Mouse (Mus musculus): ENCODE results near the gene Cmip. TPM values are rescaled to one million over a fixed set of nuclear protein-coding genes. Genes with fewer than 3 reads are reported as not detected.

Gene Cmip
- total and polyA plus RNA-seq, 3 experiments: 17.0 to 71.8 TPM; not detected in 1

GRCm38 (mm10) chr8:117420841-117421534, 164.1 kb downstream of the Cmip start:
- no peaks in the 10 kb centered on the region for H3K27me3 ChIP-seq (ENCODE audit: control insufficient read depth in 1 of 2, insufficient read depth in 2 of 2, low read length in 2 of 2)
- no peaks in the 10 kb centered on the region for H3K9me3 ChIP-seq (replicated peaks; ENCODE audit: insufficient read depth, low read length)
- H3K4me3 ChIP-seq (ENCODE audit: control insufficient read depth in 1 of 2, insufficient read depth in 1 of 2, low read depth in 2 of 2, low read length in 2 of 2): no peak overlapping the region
- no peak overlapping the region for H3K27ac ChIP-seq (ENCODE audit: control insufficient read depth, low read depth, low read length)
- no peak overlapping the region for H3K9ac ChIP-seq (ENCODE audit: control insufficient read depth, low read depth, low read length, poor library complexity, severe bottlenecking)
- no peak for DNase-seq (ENCODE audit: low read depth, low spot score)
- no peaks in the 10 kb centered on the region for H3K4me1 ChIP-seq (ENCODE audit: control insufficient read depth in 1 of 2, insufficient read depth in 2 of 2, low read length in 2 of 2)
- H3K36me3 ChIP-seq (ENCODE audit: control insufficient read depth in 1 of 2, insufficient read depth in 2 of 2, low read length in 2 of 2): no peaks in the 10 kb centered on the region; a peak in 1 of 4 replicates
- TF ChIP-seq TBP (IDR thresholded peaks at IDR 0.05; ENCODE audit: low read depth, low read length) (no peak), UBTF (IDR thresholded peaks at IDR 0.05; ENCODE audit: borderline replicate concordance, insufficient read depth, low read depth, low read length) (no peak), ZKSCAN1 (IDR thresholded peaks at IDR 0.05; ENCODE audit: low read depth, low read length) (no peak), MYB (IDR thresholded peaks at IDR 0.05; ENCODE audit: low read depth, low read length) (no peak), USF2 (IDR thresholded peaks at IDR 0.05; ENCODE audit: borderline replicate concordance in 1 of 2, insufficient read depth in 1 of 2, low read depth in 1 of 2, low read length in 2 of 2) (no peak), BHLHE40 (IDR thresholded peaks at IDR 0.05; ENCODE audit: borderline replicate concordance, low read depth, low read length) (no peak), ZC3H11A (IDR thresholded peaks at IDR 0.05; ENCODE audit: low read depth, low read length) (no peak), CTCF (IDR thresholded peaks at IDR 0.05 in 2 of 3, conservative IDR thresholded peaks at IDR 0.05 in 1 of 3; ENCODE audit: control insufficient read depth in 1 of 3, insufficient read depth in 1 of 3, low read depth in 2 of 3, low read length in 3 of 3, poor library complexity in 1 of 3, severe bottlenecking in 1 of 3) (no peak), POLR2AphosphoS5 (IDR thresholded peaks at IDR 0.05; ENCODE audit: borderline replicate concordance, low read depth, low read length) (no peak)
- no peaks in the 10 kb centered on the region for H3K79me2 ChIP-seq (ENCODE audit: control insufficient read depth, insufficient read depth, low read length, poor library complexity)

DNA sequence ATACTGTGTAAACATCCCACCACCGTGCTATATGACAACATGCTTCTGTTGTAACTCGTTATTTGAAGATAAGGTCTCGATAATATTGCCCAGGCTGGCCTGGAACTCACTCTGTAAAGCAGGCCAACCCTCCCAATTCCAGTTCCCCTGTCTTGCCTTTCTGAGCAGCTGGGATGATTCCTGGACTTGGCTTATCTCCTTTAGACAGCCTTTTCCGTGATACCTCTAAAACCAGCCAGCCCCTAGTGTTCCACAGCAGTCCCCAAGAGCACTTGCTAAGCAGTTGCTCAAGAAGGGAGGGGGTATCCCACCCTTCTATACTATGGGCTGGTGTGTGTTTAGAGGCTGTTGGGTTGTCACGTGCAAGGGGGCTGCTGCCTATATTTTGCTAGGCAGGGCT, 165.0 kb downstream of the Cmip start:
- TF ChIP-seq CHD1 (IDR thresholded peaks at IDR 0.05; ENCODE audit: low read depth, low read length) (no peak), RCOR1 (IDR thresholded peaks at IDR 0.05; ENCODE audit: low read depth, low read length) (no peak), MAZ (IDR thresholded peaks at IDR 0.05; ENCODE audit: low read depth, low read length) (no peak), TBP (IDR thresholded peaks at IDR 0.05; ENCODE audit: low read depth, low read length) (no peak), MYB (IDR thresholded peaks at IDR 0.05; ENCODE audit: low read depth, low read length) (no peak), USF2 (IDR thresholded peaks at IDR 0.05; ENCODE audit: borderline replicate concordance in 1 of 2, insufficient read depth in 1 of 2, low read depth in 1 of 2, low read length in 2 of 2) (no peak), POLR2AphosphoS2 (IDR thresholded peaks at IDR 0.05; ENCODE audit: low read length) (no peak), MAX (IDR thresholded peaks at IDR 0.05; ENCODE audit: low read length) (no peak), TAL1 (IDR thresholded peaks at IDR 0.05; ENCODE audit: low read length) (no peak), UBTF (IDR thresholded peaks at IDR 0.05; ENCODE audit: borderline replicate concordance, insufficient read depth, low read depth, low read length) (no peak), MEF2A (IDR thresholded peaks at IDR 0.05; ENCODE audit: extremely low read depth, insufficient replicate concordance, low read depth, low read length, poor library complexity, severe bottlenecking) (no peak), CHD2 (IDR thresholded peaks at IDR 0.05; ENCODE audit: low read length) (no peak), E2F4 (IDR thresholded peaks at IDR 0.05; ENCODE audit: borderline replicate concordance, low read depth, low read length) (no peak), POLR2AphosphoS5 (IDR thresholded peaks at IDR 0.05; ENCODE audit: borderline replicate concordance, low read depth, low read length) (no peak), KAT2A (conservative IDR thresholded peaks at IDR 0.05; ENCODE audit: low read depth, low read length) (no peak)
- no peak for DNase-seq (ENCODE audit: low read depth, low spot score)
- Histone ChIP-seq H3K9ac (ENCODE audit: control insufficient read depth, low read depth, low read length, poor library complexity, severe bottlenecking) (no peak overlapping the region), H3K27me3 (ENCODE audit: control insufficient read depth in 1 of 2, insufficient read depth in 2 of 2, low read length in 2 of 2) (no peaks in the 10 kb centered on the region), H3K79me2 (ENCODE audit: control insufficient read depth, insufficient read depth, low read length, poor library complexity) (no peaks in the 10 kb centered on the region), H3K9me3 (replicated peaks; ENCODE audit: insufficient read depth, low read length) (no peaks in the 10 kb centered on the region), H3K4me3 (ENCODE audit: control insufficient read depth in 1 of 2, insufficient read depth in 1 of 2, low read depth in 2 of 2, low read length in 2 of 2) (no peak overlapping the region), H3K4me1 (ENCODE audit: control insufficient read depth in 1 of 2, insufficient read depth in 2 of 2, low read length in 2 of 2) (no peaks in the 10 kb centered on the region), H3K27ac (ENCODE audit: control insufficient read depth, low read depth, low read length) (no peak overlapping the region), H3K36me3 (ENCODE audit: control insufficient read depth in 1 of 2, insufficient read depth in 2 of 2, low read length in 2 of 2) (no peaks in the 10 kb centered on the region; a peak in 1 of 4 replicates)

Measured in MEL (cell line).